Mouse (Mus musculus) lung, postnatal 4 days (tissue): ENCODE measurements at regions not wholly inside any gene's neighbourhood (a gene's known extent, or its start where the extent isn't known, plus 50 kb on each side); places are given as distances from the start of the nearest gene placed in this dataset.

Source experiments
- DNase-seq, 2 experiments: peaks; one replicate each; pipeline ENCODE4 v3.0.0; 2021

DNA sequence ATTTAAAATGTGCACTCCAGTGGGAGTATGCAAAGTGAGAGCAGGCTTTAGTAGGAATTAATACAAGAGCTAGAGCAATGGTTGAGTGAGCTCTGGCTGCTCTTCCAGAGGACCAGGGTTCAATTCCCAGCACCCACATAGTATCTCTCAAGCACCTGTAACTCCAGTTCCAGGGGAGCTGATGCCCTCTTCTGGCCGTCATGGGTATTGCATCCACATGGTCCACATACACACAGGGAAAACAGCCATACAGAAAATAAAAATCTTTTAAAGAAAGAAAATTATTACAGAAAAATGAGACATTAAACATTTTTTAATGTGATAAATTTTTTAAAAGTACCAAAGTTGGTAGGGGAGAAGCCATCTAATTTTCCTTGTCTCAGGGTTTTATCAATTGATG, 196.3 kb downstream of the Cdc5l start:
- DNase-seq = no peak

DNA sequence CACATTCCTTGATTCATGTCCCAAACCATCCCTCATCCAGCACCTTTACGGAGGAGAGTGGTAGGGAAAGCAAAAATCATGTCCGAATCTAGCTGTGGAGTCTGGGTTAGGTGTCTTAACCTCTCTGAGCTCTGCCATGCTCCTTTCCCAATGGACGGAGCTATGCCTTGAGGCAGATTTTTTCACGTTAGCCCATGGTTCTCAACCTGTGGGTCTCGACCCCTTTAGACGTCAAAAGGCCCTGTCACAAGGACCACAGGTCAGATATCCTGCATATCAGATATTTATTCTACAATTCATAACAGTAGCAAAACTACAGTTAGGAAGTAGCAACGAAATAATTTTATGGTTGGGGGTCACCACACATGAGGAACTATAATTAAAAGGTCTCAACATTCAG, 198.1 kb downstream of the Cdc5l start:
- DNase-seq = no peak

DNA sequence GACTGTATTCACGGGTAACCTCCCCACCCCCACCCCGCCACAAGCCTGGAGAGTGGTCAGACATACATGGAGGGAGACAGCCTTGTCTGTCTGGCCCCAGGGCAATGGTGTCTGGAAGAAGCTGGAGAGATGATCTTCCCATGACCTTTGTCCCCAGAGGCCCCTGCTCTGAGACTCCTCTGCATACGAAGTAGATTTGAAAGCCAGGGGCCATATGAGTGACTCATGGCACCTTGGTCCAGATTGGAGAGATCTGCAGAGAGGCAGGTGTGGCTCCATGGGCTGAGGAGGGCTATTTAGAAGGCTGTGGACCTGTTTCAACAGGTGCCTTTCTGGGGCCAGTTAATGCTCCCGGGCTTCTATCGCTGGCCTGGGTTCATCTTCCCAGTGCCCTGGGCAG, 200.7 kb downstream of the Cdc5l start:
- no peak for DNase-seq

DNA sequence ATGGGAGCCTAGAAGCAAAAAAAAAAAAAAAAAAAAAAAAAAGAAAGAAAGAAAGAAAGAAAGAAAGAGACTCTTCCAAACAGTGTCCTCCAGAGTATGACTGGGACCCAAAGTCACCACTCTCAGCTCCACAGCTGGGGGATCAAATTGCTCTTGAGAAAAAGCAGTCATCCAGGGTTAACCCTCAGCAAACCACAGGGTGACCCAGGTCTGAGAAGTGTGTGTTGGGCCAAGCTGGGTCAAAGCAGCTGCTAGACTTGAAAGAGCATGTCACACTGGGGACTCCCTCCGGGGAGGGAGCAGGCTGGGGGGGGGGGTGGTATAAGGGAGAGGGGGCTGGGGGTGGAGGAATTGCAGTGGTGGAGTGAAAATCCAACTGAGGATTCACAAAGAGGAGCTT, 206.3 kb downstream of the Cdc5l start:
- no peak for DNase-seq

DNA sequence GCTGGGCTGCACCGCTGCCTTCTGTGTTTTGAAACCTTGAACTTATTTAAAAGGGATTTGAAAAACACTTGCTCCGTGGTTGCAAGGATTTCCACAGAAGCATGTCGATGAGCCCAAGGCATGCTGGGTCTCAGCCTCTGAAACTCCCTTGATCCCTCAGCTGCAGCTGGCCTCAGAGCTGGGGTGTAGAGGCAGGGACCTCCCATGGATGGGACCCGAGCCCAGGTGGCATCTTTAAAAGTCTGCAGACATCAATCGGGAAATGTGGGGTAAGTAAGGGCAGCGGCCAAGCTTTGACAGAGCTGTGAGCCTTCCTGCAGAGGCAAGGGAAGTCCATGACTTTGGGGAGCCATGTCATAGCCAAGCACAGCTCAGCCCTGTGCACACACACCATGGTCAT, 207.1 kb downstream of the Cdc5l start:
- no peak for DNase-seq

DNA sequence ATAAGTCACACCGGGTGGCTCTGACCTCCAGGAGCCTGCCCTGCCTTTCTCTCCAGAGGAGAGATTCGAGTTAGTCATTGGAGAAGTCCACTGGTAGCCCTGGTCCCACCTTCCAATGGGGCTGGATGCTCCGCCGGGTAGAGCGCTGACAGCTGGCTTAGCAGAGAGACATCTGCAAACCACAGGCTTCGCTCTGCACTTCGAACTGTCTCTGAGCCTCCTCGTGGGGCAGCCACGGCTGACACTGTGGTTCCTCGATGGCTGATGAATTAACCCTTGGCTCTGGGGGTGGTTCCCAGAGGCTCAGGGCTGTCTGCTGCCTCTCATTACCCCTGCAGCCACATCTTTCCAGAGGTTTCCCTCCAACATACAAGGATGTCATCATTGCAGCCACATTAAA, 211.9 kb downstream of the Cdc5l start:
- DNase-seq = no peak

DNA sequence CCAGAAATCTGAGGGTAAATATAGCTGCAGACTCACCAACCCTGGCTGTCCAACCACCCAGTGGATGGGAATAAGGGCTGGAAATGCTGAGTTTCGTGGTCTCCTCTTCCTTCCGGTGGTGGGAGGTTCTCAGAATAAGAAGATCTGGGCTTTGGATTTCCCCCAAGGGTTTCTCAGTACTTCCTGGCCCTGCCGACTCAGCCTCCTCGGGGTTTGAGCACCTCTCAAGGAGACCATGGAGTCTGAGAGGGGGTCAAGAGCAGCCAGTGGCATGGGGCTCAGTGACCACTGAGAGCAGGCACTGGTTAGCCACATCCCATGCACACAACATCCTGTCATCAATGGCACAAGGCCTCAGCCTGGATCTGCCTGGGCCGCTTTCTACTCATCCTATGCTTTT, 216.4 kb downstream of the Cdc5l start:
- DNase-seq = no peak

DNA sequence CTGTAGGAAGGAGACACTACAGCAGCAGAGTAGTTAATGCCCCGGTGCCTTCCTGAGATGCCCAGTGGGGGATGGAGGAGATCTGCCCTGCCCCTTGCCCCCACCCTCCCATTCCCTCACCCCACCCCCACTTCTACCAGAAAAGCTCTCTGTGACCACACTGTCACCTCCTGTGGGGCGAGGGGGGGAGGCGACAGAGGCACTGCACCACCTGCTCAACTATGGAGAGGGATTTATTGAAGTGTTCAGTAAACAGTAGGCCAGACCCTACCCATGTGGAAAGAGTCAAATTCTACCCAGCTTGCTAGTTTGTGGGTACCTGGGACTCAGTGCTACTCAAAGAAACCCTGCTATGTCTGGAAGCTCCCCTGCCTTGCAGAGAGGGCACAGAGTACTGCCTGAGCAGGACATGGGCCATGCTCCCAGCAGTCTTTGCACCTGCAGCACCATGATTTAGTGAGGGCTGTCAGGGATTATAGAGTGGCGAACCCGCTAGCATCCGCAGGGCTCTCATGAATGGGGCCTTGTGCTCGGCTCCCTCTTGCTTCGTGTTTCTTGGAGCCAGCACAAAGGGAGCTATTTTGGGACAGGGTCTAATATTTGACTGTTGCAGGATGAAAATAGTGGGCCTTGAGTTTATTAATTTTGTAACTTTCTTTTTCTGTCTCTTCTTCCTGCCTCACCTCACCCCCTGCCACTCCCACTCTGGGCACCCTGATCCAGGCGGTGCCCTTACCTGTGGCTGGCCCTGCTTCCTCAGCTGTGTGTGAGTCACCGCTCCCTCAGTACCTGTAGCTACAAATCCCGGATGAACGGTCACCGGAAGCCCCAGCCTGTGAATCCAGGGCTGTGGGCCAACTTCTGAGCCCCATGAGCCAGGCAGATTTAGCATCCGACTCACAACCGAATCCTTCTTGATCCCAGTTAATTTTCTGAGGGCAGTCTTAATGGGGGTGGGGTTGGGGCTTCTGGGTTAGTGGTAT, 218.2 kb downstream of the Cdc5l start:
- DNase-seq = no peak

DNA sequence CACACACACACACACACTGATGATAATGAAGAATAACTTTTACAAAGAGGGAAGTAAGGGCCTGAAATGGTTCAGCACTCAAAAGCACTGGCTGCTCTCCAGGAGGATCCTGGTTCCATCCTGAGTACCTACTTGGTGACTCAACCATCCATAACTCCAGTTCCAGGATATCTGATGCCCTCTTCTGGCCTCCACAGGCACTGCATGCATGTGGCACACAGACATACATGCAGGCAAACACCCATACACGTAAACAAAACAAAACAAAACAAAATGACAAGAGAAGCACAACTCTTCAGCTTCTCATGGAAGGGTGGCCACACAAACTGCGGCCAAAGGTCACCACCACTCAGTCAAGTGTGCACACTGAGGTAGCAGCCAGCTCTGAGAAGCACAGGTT, 222.6 kb downstream of the Cdc5l start:
- no peak for DNase-seq

DNA sequence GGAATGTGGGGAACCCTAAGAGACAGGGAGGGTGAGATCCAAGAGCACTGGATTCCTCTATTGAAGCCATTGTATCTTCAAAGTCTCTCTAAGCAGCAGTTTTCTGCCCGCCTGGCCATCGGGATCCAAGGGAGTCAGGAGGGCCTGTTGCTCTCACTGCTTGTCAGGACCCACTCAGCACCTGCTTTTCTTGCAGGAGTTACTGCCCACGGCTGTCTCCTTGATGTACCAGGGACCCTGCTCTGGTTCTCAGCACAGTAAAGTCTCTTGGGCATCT, 224.2 kb downstream of the Cdc5l start:
- DNase-seq = no peak

DNA sequence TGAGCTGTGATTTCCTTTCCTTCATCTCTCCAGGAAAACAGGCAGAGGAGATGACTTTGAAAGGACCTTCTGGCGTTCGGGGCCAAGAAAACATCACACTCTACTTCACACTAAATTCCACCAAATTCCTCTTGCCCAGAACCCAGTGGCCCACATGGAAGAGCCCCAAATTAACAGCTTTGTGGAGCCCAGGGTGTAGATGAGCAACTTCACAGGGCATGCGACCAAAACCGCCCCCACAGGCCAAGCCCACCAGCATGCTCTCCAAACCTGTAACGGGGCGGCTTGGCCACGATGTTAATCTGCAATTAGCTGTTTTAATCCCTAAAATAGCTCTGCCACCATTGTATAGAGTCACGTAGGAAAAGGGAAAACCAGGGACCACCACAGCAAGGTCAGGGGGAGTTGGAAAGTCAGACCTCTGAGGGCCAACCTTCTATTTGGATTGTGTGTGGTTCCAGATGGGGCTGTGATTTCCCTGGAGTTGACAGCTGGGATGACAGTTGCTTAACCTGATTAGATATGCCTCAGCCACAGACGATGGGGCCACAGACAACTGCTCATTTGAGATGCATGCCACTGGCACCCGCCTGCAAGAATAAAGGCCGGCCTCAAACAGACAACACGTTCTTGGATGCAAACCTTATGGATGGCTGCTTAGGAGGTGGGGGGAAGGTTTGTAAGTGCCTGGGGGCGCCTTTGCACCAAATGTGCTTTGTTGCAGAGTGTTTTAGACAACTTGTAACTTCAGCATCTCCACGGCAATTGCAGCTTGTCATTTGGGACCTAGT, 224.7 kb downstream of the Cdc5l start:
- no peak for DNase-seq

DNA sequence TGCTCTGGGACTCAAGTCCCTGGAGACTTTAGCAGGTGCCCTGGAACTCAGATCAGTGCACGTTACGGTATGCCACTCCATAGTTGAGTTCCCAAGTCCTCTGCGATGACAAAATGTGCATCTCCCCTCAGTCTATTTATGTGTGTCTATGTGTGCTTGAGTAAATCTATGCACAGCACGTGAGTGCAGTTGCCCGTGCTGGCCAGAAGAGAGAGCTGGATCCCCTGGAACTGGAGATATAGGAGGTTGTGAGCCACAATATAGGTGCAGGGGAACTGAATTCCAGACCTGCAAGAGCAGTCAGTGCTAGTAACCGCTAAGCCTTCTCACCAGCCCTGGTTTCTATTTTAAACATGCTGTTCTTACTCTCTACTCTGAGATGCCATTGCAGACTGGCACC, 237.8 kb downstream of the Cdc5l start:
- DNase-seq = no peak

DNA sequence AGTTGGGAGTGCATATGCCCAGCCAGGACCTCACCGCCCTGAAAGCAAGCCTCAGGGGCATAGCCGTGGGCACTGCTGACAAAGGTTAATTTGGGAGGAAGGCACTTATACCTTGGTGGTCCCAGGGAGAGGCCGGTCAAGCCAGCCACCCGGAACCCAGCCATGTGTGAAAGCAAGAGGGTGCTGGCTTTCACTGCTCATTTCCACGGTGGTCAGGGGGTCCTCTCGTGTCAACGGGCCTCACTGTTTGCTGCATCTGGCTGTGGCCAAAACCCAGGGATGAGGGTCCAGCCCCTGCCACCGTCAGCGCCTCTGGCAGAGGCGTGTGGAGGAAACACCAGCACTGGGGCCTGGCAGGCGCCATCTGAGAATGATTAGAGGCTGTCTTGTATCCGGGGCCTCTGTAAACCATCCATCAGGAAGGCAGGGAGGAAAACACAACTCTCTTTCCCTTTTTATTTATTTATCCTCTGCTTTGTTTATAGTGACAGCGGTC, 238.7 kb downstream of the Cdc5l start:
- peak in 1 of 2 experiments; percentile 47 for DNase-seq

DNA sequence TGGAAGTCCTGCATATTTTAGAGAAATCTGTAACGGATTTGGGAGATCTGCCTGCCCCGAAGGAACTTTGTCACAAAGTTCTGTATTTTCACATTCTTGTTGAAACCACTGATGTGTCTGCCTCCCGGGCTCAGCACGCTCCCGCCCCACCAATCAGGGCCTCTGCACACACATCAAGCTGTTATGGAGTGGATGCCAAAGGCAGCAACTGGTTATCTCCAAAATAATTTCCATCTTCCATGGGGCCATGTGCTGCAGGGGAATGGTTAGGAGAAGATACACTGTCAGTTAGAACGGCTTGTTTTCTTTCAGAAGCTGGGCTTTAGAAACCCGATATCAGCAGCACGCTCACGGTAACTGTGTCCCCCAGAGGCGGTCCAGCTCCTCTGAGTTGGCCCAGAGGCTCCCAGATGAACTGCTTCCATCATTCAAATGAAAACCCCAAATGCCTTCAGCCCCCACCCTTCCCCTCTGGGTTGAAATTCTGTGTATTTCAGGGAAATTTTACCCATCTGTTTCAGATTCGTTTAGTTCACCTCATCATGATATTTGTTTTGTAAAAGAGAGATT, 240.0 kb downstream of the Cdc5l start:
- no peak for DNase-seq

DNA sequence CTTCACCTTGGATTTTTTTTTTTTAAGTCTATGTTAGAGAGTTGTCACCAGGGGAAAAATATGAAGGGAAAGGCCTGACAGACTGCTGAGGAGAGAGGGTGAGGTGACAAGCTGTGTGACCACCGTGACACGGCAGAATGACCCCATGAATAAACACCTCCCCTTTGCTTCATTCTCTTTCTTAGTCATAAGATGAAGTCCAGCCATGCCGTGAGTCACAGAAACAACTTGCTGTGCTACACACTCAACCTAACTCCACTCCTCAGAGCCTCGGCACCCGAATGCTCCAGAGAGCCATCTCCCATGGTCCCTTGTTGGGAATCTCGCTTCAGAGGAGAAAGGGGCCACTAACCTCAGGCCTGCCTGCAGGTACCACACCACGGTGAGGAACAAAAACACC, 246.1 kb downstream of the Cdc5l start:
- DNase-seq = no peak

DNA sequence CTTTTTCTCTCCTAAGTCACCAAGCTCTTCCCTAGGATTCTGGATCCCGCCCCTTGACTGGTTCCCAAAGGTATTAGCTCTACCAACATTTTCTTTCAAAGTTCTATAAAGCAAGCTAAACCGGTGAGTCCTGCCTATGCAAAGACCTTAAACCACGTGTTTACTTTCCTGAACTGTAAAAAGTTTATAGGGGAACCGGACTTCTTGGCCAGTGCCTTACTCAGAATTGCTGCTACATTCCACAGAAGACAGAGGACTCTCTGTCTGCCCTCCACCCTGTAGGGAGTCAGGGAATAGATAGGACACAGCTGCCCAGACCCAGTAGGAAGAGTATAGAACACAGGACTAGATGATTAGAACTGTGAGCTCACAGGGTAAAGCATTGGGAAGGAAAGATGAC, 257.2 kb downstream of the Cdc5l start:
- DNase-seq = no peak

DNA sequence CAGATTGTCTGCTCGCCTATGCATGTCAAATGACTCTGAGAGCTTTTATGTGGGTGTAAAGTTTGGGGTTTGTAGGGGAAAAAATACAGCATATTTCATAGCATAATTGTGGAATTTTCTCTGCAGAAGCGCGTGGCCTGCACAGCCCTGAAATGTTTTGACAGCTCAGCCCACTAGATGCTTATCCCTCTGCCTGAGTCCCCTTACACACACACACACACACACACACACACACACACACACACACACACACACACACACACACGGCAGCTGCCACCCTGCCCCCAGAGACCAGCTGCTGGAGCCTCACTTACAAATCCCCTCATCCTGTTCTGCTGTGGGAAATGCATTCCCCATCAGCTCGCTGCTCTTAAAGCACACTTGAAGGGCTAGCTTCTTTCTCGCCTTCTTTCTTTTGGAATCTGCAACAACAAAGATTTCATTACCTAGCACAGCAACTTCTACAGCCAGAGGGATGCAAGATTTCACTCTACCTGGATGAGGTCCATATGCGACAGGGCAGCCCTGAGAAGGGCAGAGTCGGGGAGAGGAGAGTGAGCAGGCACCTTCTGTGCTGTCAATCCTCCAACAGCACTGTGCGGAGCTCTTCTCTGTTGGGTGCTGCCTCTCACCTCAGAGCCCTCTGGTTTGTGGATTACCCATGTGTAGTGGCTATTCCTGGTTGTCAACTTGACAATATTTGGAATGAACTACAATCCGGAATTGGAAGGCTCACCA, 264.1 kb downstream of the Cdc5l start:
- peak in 1 of 2 experiments; percentile 35 for DNase-seq
